Mouse (Mus musculus) kidney, adult 9 months (tissue): ENCODE results near the gene Nin.
A peak's percentile ranks its signal among the peaks of the same experiment; 100 is the strongest.

Experiments used
- DNase-seq: peaks from one replicate; pipeline ENCODE4 v3.0.0; 2022

The Nin gene

DNA sequence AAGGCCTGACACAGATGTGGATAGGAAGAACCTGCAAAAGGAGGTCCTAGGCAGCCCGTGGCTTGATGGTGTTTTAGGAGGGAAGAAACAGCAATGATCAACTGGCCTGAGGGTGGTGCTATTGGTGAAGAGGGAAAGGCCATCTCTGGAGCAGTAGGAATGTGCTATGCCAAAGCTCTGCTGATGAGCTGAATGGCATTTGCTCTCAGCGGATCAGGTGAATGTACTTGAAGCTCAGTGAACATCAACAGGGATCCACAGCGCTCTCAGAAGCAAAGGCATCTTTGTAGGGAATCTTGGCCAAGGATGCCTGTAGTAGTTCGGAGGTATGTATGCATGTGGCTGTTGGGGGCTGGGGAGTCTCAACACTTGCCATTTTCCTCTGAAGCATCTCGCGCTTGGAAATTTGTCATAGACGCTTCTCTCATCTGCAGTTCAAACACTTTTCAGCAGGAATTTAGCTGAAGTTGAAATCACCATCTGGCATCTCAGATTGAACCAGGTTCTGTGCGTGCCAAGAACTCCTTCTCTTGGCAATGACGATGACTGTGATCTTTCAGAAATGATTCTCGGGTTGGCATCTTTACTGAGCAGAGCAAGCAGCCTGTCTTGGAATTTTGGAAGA lies 5.3 kb upstream of the Nin start:
- no peak for DNase-seq

DNA sequence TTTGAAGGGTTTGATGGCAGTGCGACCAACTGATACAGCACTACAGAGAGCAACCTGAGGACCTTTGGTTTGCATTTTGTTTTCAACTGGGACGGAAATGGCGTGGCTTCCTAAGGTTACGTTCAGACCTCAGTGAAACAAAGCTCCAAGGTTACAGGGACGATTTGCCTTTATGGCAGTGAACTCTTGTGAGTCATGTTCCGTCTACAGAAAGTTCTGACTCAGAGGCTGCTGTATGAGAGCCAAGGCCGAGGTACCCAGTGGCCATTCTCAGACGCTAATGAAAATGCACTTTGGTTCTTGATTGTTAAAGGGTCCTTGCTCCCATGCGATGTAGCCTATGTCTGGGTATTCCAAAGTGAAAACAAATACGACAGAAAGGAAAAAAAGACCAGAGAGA lies 3.6 kb upstream of the Nin start:
- no peak for DNase-seq

DNA sequence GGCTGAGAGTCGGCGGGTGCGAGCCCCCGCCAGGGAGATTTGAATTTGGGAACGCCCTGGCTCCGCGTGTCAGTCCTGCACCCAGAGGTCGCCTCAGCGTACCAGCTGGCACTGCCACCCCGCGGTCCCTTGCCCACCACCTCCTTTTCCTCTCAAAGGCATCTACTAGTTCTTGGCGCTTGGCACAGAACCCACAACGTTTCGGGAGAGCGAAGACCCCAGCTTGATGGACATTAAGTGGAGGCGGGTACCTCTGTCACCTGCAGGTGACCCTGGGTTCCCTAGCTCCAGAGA lies 1.5 kb downstream of the Nin start:
- no peak for DNase-seq

DNA sequence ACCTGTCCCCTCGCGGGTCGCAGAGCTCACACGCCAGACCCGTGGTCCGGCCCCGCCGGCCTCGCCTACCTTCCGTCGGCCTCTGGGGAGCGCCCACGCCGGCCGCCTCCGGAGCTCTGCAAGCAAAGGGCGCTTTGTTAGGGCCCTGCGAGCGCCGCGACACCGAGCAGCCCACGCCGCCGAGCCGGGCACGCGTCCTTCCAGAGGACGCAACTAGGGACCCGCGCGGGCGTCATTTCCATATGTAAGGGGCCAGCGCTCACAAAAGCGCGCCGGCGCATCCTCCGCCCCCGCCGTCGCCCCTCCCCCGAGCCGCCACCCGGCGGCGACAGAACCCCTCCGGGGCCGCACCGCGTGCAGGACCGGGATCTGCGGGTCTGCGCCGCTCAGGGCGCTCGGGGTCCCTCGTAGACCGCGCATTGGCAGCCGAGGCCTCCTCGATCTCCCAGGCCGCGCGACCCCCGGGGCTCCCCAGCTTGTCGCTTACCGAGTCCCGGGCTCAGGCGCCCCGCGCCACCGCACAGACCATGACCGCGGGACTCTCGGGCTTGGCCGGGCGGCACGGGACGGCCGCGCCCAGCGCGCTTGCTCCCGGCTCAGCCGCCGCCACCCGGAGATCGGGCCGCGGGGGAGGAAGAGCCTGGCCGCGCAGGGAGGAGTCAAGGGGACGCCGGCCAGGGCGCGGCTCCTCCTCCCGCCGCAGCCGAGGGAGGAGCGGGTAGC lies 2.0 kb downstream of the Nin start:
- DNase-seq = peak; percentile 61

DNA sequence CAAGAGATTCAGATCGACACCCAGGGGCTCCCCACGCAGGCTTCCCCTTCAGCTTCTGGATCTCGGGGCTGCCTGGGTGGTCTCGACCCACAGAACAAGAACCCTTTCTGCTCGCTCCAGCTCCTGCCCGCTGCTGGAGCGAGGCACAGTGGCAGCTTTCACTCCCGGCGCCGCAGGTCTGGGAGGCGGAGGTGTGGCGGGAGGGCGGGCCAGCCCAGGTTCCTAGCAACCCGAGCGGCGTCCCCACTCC lies 2.5 kb downstream of the Nin start:
- no peak for DNase-seq

DNA sequence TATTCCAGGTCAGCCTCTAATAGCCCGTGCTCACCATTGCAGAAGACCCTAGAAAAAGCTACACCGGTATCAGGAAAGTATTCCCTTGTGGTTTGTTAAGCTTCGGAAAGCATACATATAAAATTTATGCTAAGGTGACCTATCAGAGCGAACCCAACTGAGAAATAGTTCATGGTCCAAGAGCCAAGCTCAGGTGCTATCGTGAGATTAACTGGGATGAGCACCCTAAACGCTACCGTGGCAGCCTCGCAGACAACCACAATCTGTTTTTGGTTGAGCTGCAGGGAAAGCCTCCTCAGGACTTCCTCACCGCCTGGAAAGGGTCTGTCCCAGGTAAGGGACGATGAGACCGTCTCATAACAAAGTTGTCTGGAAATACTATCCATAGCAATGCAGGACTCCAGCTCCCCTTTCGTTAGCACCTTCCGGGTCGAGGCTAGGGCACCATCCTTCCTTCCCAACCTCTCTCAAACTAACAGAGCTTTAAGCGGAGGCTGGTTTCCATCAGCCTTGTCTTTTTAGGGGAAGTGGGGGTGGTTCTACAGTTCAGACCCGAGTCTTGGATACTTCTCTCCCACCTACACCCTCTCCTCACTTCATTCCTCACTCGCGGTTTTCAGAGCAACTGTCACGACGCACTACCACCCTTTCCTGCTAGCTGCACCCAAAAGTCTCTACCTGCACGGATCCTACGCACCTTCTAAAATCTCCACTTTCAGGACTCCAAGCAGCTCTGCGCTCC lies 3.0 kb downstream of the Nin start:
- DNase-seq = no peak

DNA sequence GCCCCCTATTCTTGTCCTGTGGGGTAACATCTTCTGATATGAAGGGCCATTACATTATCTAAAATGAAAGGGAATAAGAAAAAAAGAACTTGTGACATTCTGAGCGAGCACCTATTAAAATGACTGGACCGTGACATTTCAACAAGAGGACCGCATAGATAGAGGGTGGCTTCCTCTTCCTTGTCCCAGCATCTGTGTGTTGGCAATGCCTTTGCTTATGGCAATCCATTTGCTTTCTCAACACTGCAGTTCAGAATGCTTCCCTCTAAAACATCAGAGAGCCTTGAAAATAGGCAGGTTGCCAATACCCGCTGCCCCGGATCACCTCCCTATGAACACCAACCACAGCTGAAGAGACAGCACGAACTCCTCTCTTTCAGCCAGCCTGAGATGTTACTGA lies 3.6 kb downstream of the Nin start:
- no peak for DNase-seq

DNA sequence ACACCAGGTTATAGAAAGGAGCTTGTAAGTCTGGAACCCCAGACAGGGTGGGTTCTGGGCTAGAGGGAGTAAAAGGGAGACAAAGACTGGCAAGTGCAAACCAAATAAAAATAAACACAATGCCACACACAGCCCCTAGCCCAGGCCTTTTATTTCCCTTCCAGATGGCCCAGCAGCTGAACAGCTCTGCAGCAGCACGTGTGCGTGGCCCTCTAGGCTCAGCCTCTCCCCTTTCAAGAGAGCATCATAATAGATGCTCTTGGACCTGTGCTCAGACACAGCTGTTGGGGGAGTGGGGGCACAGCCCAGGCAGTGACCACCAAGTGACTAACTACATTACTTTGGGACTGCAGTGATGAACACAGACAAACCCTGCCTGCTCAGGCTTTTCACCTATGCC lies 5.4 kb downstream of the Nin start:
- DNase-seq = no peak

DNA sequence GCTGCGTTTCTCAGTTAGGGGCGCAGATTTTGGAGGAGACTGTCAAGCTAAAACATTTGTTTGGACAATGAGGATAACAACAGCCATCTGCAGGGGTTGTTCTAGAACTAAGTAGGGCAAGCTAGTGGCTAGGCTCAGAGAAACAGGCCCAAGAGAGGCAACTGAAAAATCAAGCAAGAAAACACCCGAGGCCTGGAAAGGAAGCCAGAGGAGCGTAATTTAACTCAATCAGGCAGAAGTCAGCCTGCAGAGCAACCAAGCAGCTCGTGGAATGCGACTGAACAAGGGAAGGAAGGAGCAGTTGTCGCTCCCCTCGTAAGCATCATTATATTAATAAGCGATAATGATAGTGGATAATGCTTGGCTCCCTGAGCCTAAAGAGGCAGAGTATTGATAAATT lies 7.0 kb downstream of the Nin start:
- DNase-seq = no peak

DNA sequence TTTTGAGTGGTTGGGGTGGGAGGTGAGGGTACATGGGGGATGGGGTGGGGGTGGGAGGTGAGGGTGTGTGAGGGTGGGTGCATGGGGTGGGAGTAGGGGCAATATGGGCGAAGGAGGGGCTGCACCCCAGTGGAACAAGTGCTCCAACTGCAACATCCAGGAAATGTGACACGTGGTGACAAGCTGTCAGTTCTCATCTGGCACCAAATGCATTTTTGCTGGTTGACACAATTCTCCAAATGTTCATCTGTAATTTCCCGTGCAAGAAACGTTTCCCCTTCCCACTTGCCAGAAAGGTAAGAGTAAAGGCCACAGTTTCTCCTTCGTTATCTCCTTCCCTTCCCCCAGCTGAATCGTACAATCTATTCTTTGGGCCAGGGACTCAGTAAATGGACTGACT lies 7.6 kb downstream of the Nin start:
- no peak for DNase-seq

DNA sequence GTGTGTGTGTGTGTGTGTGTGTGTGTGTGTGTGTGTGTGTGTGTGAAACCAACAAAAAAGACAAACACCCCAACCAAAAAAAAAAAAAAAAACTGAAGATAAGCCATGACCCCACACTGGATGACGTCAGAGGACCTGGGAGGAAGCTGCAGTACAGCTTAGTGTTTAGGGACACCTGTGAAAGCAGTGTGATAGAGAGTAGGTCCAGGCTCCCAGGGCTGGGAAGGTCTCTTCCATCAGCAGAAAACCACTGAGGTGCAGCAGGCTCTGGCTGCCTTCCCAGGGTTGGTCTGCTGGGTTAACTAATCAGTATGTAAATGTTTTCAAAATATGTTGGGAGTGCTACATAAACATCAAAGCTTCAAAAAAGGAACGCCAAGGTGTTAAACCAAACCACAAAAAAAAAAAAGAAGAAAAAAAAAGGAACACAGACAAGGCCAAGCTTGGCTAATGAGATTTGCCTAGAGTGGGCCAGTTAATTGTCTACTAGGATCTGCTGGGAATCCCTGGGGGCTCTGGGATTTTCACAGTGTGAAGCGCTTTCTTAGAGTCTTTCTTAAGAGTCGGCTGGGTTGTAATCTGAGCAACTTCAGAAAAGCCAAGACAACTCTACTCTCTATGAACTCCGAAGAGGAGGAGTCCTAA lies 8.6 kb downstream of the Nin start:
- peak; percentile 57 for DNase-seq

DNA sequence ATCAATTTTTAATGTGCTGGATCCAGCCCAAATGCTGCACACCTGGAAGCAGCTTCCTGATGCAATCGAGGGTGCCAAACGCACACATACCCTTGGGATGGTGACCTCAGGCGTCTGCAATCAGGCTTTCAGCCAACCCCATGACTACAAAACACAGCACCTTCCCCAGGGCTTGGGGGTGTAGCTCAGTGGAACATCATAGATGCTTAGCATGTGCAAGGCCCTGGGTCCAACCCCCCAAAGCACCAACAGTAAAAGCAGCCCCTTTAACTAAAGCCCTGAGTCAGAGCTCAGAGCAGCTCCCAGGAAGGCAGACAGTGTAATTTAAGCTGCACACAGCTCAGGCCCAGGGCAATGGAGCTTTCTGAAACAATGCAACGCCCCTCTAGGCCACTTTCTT lies 9.3 kb downstream of the Nin start:
- DNase-seq = peak; percentile 28

DNA sequence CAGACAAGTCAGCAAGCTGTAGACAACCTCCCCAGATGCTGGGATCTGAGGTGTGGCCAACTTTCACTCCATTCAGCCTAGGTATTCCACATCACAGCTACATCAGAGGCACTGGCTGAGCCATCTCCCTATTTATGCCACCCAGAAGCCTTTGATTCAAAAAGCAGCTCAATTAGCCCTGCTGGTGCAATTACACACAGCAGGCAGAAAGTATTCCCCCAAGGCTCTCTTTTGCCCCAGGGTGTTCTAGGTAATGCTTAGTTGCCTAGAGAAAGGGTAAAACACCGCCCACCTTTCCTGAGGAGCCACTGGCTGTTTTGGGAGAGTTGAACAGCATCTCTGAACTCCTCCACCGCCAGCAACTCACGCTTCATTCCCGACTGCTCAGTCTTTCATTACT lies 10.3 kb downstream of the Nin start:
- no peak for DNase-seq

DNA sequence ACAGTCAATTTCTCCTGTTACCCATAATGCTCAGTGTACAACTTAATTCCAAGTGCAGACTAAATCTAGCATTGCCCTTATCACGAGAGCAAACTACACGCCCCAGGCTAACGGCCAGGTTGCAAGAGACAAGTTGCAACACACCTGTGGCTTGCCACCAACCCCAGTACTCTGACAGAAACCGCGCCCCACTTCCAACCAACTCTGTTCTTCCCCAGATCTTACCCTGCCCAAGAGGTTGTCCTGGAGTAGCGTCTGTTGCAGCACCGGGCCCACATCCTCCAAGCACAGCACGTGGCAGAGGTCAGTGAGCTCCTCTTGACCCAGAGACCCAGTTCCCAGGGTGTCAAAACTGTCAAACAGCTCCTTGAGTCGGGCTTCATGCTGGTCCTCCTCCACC lies 11.1 kb downstream of the Nin start:
- DNase-seq = no peak

DNA sequence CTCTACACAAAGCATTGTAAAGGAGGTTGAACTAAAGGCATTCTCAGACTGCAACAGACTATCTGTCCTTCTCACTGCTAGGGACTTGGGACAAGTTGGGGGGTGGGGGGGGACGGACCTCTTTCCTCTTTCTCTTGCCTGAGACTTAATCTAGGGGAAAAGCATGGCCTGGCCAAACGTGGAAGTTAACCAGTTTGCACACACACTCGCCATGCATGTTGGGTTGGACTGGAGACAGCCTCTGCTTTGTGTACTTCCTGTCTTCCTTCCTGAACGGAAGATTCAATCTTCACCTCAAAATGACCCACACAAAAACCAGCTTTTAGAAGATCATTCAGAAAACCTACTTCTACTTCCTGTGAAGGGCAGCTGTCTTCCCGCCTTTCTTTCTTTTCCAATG lies 11.7 kb downstream of the Nin start:
- DNase-seq = no peak

DNA sequence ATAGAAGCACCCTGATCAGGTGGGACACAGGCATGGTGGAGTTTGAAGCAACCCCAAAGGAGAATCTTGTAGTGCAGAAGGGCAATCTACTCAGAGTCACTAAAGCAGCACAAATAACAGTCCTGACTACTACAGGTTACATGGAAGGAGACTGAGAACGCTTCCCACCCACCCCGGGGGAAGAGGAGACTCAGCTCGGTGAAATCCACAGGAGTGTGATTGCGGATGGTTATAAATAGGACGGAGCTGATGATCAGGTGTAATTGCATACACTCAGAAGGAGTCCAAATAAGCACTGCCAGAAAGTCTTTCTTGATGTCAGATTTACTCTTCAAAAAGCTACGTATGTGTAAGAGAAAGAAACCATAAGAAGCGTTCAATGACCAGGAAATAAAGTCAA lies 15.6 kb downstream of the Nin start:
- no peak for DNase-seq

DNA sequence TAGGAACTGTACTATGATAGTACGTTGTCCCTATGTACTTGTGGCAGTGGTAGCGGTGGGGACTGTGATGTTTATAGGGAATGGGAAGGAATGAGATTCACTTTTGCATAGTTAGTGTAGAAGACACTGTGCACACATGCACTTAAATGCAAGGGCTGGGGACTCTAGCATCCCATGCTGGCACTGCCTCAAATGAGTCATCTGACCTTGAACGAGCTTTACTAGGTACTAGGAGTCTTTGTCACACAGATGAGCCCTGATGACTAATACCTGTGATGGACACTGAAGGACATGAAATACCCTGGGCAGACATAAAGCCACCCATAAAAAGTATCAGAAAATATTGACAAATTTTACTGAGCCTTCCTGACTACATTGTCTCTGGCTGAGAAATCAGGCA lies 16.2 kb downstream of the Nin start:
- no peak for DNase-seq

DNA sequence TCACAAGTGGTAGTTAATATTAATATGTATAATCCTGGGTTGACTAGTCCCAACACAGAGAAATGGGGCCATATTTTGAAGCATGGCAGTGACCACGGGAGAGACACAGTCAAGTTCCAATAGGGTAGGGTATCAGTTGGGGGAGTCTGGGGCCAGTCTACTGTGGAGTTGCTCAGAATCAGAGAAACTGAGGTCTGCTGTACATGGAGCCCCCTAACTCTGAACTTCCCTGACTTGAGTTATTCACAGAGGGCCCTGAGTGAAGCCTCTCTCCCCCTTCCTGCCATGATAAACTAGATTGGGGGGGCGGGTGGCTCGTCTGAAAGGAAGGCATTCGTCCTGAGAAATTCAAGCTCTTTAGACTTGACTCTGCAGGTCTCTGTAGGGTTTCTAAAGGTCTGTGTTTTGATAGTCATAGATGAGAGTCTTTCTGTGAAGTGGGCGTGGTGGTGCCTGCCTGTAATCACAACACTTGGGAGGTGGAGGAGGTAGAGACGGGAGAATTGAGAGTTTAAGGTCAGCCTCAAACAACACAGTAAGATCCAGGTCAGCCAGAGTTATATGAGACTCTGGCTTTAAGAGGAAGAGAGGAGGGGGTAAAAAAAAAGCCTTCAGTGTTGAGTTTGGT lies 20.1 kb downstream of the Nin start:
- no peak for DNase-seq

DNA sequence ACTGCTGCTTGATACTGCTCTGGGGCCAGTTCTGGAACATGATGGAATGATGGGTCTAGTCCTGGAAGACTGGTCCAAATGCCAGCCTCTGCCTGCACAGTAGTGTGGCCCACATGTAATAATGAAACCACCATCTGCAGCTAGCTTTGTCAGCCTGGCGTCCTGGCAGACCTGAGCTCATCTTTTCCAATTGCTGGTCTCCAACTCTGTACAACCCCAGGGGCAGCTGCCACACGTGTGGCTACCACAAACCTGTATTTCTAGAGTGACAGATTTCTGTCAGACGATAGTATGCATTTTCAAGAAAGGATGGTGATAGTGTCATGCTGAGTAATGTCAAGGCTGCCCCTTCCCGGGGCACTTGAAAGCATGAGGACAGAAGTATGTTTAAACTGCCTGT lies 25.2 kb downstream of the Nin start:
- DNase-seq = no peak

DNA sequence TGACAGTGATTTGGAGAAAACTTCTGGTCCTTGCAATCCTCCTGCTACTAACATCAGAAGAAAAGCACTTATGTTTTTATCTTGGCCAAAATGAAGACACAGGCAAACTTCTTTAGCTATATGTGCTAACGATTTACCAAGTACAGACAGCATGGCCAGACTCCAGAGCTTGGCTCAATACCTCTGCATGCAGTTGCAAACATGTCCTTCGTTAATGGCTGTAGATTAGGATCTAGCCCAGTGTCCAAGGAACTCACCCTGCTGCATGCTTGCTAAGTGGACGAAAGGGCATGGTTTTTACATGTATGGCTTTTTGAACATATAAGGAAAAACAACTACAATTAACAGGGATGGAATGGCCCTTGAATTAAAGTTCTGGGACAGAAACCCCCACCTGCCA lies 28.2 kb downstream of the Nin start:
- DNase-seq = no peak

DNA sequence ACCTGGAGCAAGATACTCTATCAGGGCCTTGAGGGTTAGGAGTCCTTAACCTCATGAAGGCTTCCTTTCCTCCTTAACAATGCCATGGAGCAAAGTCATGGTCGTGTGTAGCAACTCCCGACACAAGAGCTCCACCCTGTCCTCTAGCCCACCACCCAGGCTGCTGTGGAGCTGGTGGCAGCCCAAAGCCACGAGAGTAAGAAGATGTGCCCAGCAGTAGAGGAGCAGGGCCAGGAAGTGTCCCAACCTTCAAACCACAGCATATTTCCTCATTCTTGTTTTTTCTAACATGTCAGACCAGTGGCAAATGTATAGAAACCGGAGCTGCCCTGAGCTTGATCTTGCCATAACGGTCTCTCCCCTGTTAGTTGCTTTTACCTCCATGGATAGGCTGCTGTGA lies 29.3 kb downstream of the Nin start:
- no peak for DNase-seq

DNA sequence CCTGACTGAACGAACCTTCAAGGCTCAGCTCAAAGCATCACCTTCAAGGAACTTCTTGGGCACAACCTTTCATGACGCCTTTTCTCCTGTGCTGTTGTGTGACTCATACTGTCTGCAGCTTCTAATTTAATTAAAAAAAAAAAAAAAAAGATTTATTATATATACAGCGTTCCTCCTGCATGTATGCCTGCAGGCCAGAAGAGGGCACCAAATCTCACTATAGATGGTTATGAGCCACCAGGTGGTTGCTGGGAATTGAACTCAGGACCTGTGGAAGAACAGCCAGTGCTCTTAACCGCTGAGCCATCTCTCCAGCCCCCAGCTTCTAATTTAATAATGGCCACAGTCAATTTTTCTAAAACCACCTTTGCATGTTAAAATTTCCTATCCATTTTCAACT lies 29.8 kb downstream of the Nin start:
- no peak for DNase-seq

DNA sequence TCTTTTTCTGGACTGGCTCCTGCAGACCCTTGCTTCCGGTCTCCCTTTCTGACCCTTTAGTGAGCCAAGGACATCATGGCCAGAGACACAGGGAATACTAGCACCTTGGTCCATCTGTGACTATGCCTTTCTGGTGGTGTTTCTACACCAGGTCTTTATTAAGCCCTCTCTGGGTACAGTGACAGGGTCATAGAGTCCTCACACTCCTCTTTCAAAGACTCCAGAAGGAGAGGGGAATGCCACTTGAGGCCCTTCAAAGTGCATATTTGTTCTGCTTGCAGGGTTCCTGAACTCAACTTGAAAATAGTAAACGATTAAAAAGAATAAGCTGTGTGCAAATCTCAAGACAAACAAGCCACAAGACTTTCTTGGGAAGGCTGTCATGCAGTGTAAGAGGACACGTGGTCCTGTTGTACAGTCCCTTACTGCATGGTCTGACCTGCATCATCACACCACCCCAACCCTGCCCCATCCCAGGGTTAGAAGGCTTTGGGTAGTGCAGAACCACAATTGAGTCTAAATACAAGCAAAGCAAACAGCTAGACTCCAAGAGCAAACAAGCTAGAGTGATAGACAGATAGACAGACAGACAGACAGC lies 30.5 kb downstream of the Nin start:
- DNase-seq = no peak

DNA sequence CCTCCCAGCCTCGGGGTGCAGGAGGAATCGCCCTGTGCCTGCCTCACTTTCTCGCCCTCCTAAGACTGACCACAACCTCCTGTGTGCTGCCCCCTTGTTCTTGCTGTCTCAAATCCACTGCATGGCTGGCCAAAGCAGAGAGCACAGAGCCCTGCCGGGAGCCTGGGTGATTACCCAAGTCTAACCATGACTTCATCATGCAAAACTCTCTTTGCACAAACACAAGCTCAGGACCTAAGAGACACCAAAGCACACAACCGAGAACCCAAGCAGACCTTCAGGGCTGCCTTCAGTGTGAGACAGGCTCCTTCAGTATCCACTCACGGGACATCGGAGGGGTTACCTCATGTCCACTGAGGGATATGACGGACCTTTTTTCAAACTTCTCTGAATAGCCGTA lies 31.0 kb downstream of the Nin start:
- no peak for DNase-seq
